Mouse (Mus musculus) bone marrow macrophage, adult 2 months (primary cell): ENCODE results near the gene Tiam1.

Experiments used
- CTCF ChIP-seq: IDR thresholded peaks from 2 replicates; pipeline ENCODE4 v1.5.1; 2012; ENCODE audit warnings: low read depth, mild to moderate bottlenecking, low read length, moderate library complexity
- POLR2A ChIP-seq: IDR thresholded peaks from 2 replicates; pipeline ENCODE4 v1.6.1; 2012; ENCODE audit warnings: mild to moderate bottlenecking, low read depth, low read length, borderline replicate concordance

DNA sequence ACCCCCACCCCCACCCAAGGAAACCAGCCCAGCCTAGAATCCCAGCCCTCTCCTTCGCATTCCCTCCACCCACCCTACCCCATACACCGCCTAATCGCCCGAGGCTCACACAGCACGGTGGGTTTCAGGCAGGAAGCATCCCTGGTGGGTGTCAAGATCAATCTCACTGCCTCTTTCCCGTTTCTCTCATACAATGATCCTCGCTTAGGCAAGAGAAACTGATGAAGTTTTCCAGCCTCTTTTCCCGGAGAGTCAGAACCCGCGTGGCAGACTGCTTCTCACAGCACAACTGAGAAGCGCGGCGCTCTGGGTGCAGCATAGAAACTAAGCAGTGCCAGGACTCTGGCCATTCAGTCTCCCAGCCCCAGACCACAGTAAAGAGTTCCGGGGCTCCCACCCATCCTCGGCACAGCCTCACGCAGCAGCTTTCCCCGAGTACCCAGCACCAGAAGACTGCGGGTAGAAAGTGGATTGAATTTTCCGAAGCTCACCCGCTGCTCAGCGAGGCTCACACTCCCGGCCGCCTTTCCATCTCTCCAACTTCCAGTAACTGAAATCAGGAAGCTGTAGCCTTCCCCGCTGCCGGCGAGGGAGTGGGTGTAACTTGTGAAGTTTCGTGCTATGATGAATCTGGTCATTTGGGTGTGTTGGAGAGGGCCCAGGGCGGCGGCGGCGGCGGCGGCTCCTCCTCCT is 183.2 kb downstream of the Tiam1 start:
- TF ChIP-seq CTCF (no peak), POLR2A (no peak)
